Mouse (Mus musculus): ENCODE results near the gene Gm4131.

GRCm38 (mm10) chr14:62464966-62465365 lies 101.8 kb downstream of the Gm4131 start:
- TF ChIP-seq E2F4 (IDR thresholded peaks at IDR 0.05; ENCODE audit: insufficient read depth) = no peak
- no peak for TF ChIP-seq USF1 (IDR thresholded peaks at IDR 0.05; ENCODE audit: low read depth)

Data from myocyte (in vitro differentiated cells).